Mouse (Mus musculus) forebrain, embryonic 14.5 days (tissue): ENCODE data around the gene Mrpl24. TPM values are rescaled to one million over a fixed set of nuclear protein-coding genes. Genes with fewer than 3 reads are reported as not detected.

Source experiments
- ATAC-seq: fragments of 200-750 bp; cut with Nextera tagmentation; 2 replicates; pipeline ENCODE4 v1.8.0; 2017; ENCODE audit warnings: mild to moderate bottlenecking, moderate library complexity
- DNase-seq: peaks from one replicate; pipeline ENCODE4 v3.0.0-alpha.2; 2015; ENCODE audit warnings: low spot score
- H3K27ac ChIP-seq: fragments of 300-500 bp; sonication (generic); 2 replicates; pipeline ENCODE4 v1.5.1; 2014; ENCODE audit warnings: low read depth, mild to moderate bottlenecking, control low read depth, low read length, moderate library complexity
- H3K27me3 ChIP-seq: fragments of 300-500 bp; sonication (generic); replicated peaks from 2 replicates; pipeline ENCODE4 v1.6.1; 2014; ENCODE audit warnings: low read length, control low read depth, mixed read lengths; ENCODE audit not compliant: control insufficient read depth, insufficient read depth
- H3K36me3 ChIP-seq: fragments of 300-500 bp; sonication (generic); 2 replicates; pipeline ENCODE4 v1.6.1; 2014; ENCODE audit warnings: low read length, control low read depth; ENCODE audit not compliant: control insufficient read depth, insufficient read depth
- H3K4me1 ChIP-seq: fragments of 300-500 bp; sonication (generic); 2 replicates; pipeline ENCODE4 v1.6.1; 2014; ENCODE audit warnings: antibody characterized with exemption, low read length, control low read depth; ENCODE audit not compliant: control insufficient read depth, insufficient read depth
- H3K4me2 ChIP-seq: fragments of 300-500 bp; sonication (generic); 2 replicates; pipeline ENCODE4 v1.6.1; 2014; ENCODE audit warnings: mild to moderate bottlenecking, control low read depth, low read length
- H3K4me3 ChIP-seq: fragments of 300-500 bp; sonication (generic); 2 replicates; pipeline ENCODE4 v1.5.1; 2014; ENCODE audit warnings: low read depth, low read length, control low read depth
- H3K9ac ChIP-seq: fragments of 300-500 bp; sonication (generic); 2 replicates; pipeline ENCODE4 v1.6.1; 2014; ENCODE audit warnings: mild to moderate bottlenecking, low read length, control low read depth, moderate library complexity
- H3K9me3 ChIP-seq: fragments of 300-500 bp; sonication (generic); replicated peaks from 2 replicates; pipeline ENCODE4 v1.6.1; 2016; ENCODE audit warnings: low read length, control low read depth, mixed read lengths; ENCODE audit not compliant: control insufficient read depth
- WGBS: fragments of 180-500 bp; shearing (Covaris S2); extraction: QIAGEN DNeasy Blood & Tissue Kit; methylation state at CpG from one replicate; pipeline ENCODE4 v1.1.7; 2014; 5-methylcytosine and 5-hydroxymethylcytosine counted together
- polyA plus RNA-seq: library from polyadenylated mRNA; unstranded; fragments of >200 nt; fragmentation: Nextera tagmentation; extraction: Ambion mirVana; gene quantifications from 2 replicates; pipeline ENCODE4 v1.2.1, GENCODE M21; 2014

Mrpl24 gene
- polyA plus RNA-seq, 1 experiment from 2014 or later, result 69.5 TPM

GRCm38 (mm10) chr3:87906981-87907857, 12.1 kb upstream of the Mrpl24 start:
- Histone ChIP-seq H3K9me3 (no peaks in the 10 kb centered on the region), H3K27me3 (no peaks in the 10 kb centered on the region), H3K4me3 (peak overlapping the region; percentile 98), H3K4me1 (peaks cover 29% of the 10 kb centered on the region), H3K9ac (peak overlapping the region; percentile 96), H3K36me3 (no peaks in the 10 kb centered on the region), H3K27ac (peak overlapping the region; percentile 95), H3K4me2 (peak overlapping the region; percentile 70)
- under 1% methylated on average over 26 of the region's 27 CpGs for WGBS
- no peak for ATAC-seq
- peak; percentile 33 for DNase-seq

- Histone ChIP-seq H3K9ac (peak overlapping the region; percentile 96), H3K4me1 (peaks cover 29% of the 10 kb centered on the region), H3K4me2 (peak overlapping the region; percentile 70), H3K36me3 (no peaks in the 10 kb centered on the region), H3K9me3 (no peaks in the 10 kb centered on the region), H3K4me3 (peak overlapping the region; percentile 98), H3K27me3 (no peaks in the 10 kb centered on the region), H3K27ac (no peak overlapping the region)
- WGBS, result 21% methylated on average over 1 of the region's 1 CpGs
- ATAC-seq (no peak), DNase-seq (no peak)
Observed at GRCm38 (mm10) chr3:87907906-87908305, 11.4 kb upstream of the Mrpl24 start.

GRCm38 (mm10) chr3:87909381-87909780, 9.9 kb upstream of the Mrpl24 start:
- H3K36me3 ChIP-seq, result peaks cover 11% of the 10 kb centered on the region
- ATAC-seq, result no peak
- H3K4me3 ChIP-seq, result no peak overlapping the region
- H3K27me3 ChIP-seq, result no peaks in the 10 kb centered on the region
- no peaks in the 10 kb centered on the region for H3K9me3 ChIP-seq
- H3K4me2 ChIP-seq, result no peak overlapping the region
- H3K4me1 ChIP-seq, result peaks cover 29% of the 10 kb centered on the region
- no peak for DNase-seq
- 89% methylated on average over 2 of the region's 2 CpGs for WGBS
- H3K27ac ChIP-seq, result no peak overlapping the region
- no peak overlapping the region for H3K9ac ChIP-seq

GRCm38 (mm10) chr3:87909874-87910273, 9.4 kb upstream of the Mrpl24 start:
- Histone ChIP-seq H3K4me2 (peak overlapping the region; percentile 56), H3K27ac (peak overlapping the region; percentile 70; the same call in 1 of the 2 replicates), H3K36me3 (peaks cover 16% of the 10 kb centered on the region), H3K9ac (no peak overlapping the region; the same call in 1 of the 2 replicates), H3K9me3 (no peaks in the 10 kb centered on the region), H3K27me3 (no peaks in the 10 kb centered on the region), H3K4me1 (peaks cover 29% of the 10 kb centered on the region), H3K4me3 (0 out of 2 replicates have a peak overlapping the region, but pooled peaks have one; percentile 32)
- DNase-seq (no peak), ATAC-seq (no peak)
- WGBS, result 13% methylated on average over 4 of the region's 4 CpGs

- ATAC-seq, result no peak
- WGBS, result 4% methylated on average over 12 of the region's 12 CpGs
- Histone ChIP-seq H3K9me3 (no peaks in the 10 kb centered on the region), H3K9ac (peak overlapping the region; percentile 51), H3K4me2 (peak overlapping the region; percentile 56), H3K4me3 (peak overlapping the region; percentile 32), H3K36me3 (peaks cover 24% of the 10 kb centered on the region), H3K27me3 (no peaks in the 10 kb centered on the region), H3K27ac (peak overlapping the region; percentile 70), H3K4me1 (peaks cover 29% of the 10 kb centered on the region)
- peak; percentile 65 for DNase-seq
Observed at GRCm38 (mm10) chr3:87910573-87911141, 8.6 kb upstream of the Mrpl24 start.

GRCm38 (mm10) chr3:87913491-87913890, 5.8 kb upstream of the Mrpl24 start:
- ATAC-seq (no peak), DNase-seq (no peak)
- peaks cover 43% of the 10 kb centered on the region for H3K36me3 ChIP-seq
- no peak overlapping the region for H3K9ac ChIP-seq
- 88% methylated on average over 6 of the region's 7 CpGs for WGBS
- H3K27me3 ChIP-seq, result no peaks in the 10 kb centered on the region
- H3K4me2 ChIP-seq, result no peak overlapping the region
- no peaks in the 10 kb centered on the region for H3K9me3 ChIP-seq
- peaks cover 17% of the 10 kb centered on the region for H3K4me1 ChIP-seq
- H3K27ac ChIP-seq, result no peak overlapping the region
- H3K4me3 ChIP-seq, result no peak overlapping the region

- DNase-seq (no peak), ATAC-seq (no peak)
- Histone ChIP-seq H3K4me3 (no peak overlapping the region), H3K9ac (no peak overlapping the region), H3K27ac (no peak overlapping the region), H3K27me3 (no peaks in the 10 kb centered on the region), H3K9me3 (no peaks in the 10 kb centered on the region), H3K4me2 (no peak overlapping the region), H3K36me3 (peaks cover 43% of the 10 kb centered on the region), H3K4me1 (peaks cover 16% of the 10 kb centered on the region)
- WGBS, result 97% methylated on average over 10 of the region's 10 CpGs
Observed at GRCm38 (mm10) chr3:87913891-87914290, 5.4 kb upstream of the Mrpl24 start.

GRCm38 (mm10) chr3:87916990-87917389, 2.3 kb upstream of the Mrpl24 start:
- Histone ChIP-seq H3K36me3 (peaks cover 47% of the 10 kb centered on the region), H3K9me3 (no peaks in the 10 kb centered on the region), H3K27me3 (no peaks in the 10 kb centered on the region), H3K4me1 (no peaks in the 10 kb centered on the region), H3K4me2 (no peak overlapping the region), H3K27ac (no peak overlapping the region), H3K9ac (no peak overlapping the region), H3K4me3 (no peak overlapping the region)
- DNase-seq (no peak), ATAC-seq (no peak)
- WGBS, result 92% methylated on average over 1 of the region's 1 CpGs

GRCm38 (mm10) chr3:87918551-87918950, 755 bp upstream of the Mrpl24 start:
- H3K9ac ChIP-seq, result no peak overlapping the region
- ATAC-seq, result no peak
- no peak overlapping the region for H3K27ac ChIP-seq
- no peaks in the 10 kb centered on the region for H3K4me1 ChIP-seq
- H3K9me3 ChIP-seq, result no peaks in the 10 kb centered on the region
- peak overlapping the region; percentile 72; the same call in 1 of the 2 replicates for H3K4me2 ChIP-seq
- WGBS, result 96% methylated on average over 1 of the region's 1 CpGs
- H3K27me3 ChIP-seq, result no peaks in the 10 kb centered on the region
- no peak overlapping the region for H3K4me3 ChIP-seq
- H3K36me3 ChIP-seq, result peaks cover 60% of the 10 kb centered on the region
- no peak for DNase-seq
